Mouse (Mus musculus) heart, postnatal 0 days (tissue): ENCODE data around the gene Nxpe5.

Experiments
- CTCF ChIP-seq: IDR thresholded peaks from 2 replicates; pipeline ENCODE4 v1.5.1; 2016; ENCODE audit warnings: antibody characterized with exemption, control low read depth, low read depth
- EP300 ChIP-seq: IDR thresholded peaks from 2 replicates; pipeline ENCODE4 v1.6.1; 2016; ENCODE audit warnings: antibody characterized with exemption, low read depth

- no peak for TF ChIP-seq CTCF
- no peak for TF ChIP-seq EP300
These were observed 15.8 kb downstream of the Nxpe5 start for GRCm38 (mm10) chr5:138241511-138241910.
